In genomic region chr19:27931136-27931535, GRCm38 (mm10) we compare ENCODE assay signal across 13 mouse cellular contexts.
"Had no signal": no experiment of that assay in that cellular context is flagged by ENCODE, and none has a peak within 500 bp of the region (broad histone marks: within the 10 kb centered on the region; RNA-seq: fewer than 3 reads in every experiment).

No protein-coding gene starts in this region.

- H3K36me3 ChIP-seq: limb, embryonic 12.5 days; midbrain, embryonic 13.5 days; neural tube, embryonic 15.5 days had no signal

- H3K9ac ChIP-seq: limb, embryonic 12.5 days; liver, embryonic 14.5 days; midbrain, embryonic 13.5 days; neural tube, embryonic 15.5 days had no signal

- H3K4me2 ChIP-seq: limb, embryonic 12.5 days; midbrain, embryonic 13.5 days; neural tube, embryonic 15.5 days had no signal

- H3K27me3 ChIP-seq: limb, embryonic 12.5 days; midbrain, embryonic 13.5 days; neural tube, embryonic 15.5 days had no signal

- ATAC-seq: midbrain, embryonic 13.5 days had no signal

- H3K27ac ChIP-seq: limb, embryonic 12.5 days; liver, embryonic 14.5 days; macrophage; midbrain, embryonic 13.5 days; neural tube, embryonic 15.5 days had no signal

- H3K9me3 ChIP-seq: limb, embryonic 12.5 days; midbrain, embryonic 13.5 days; neural tube, embryonic 15.5 days had no signal

- H3K4me3 ChIP-seq: limb, embryonic 12.5 days; midbrain, embryonic 13.5 days; myocyte; neural tube, embryonic 15.5 days had no signal

- DNase-seq: kidney, adult 18-20 months; kidney, postnatal 10 days; kidney, postnatal 4 days; liver; lung, adult 18-20 months; thymus, adult 18-20 months; thymus, postnatal 25 days had no signal
